Mouse (Mus musculus) gastrocnemius, adult 8-10 months (tissue): Measurements from ENCODE around the gene Pdgfc. TPM values are rescaled to one million over a fixed set of nuclear protein-coding genes. Genes with fewer than 3 reads are reported as not detected.

Experiments
- DNase-seq, 2 experiments: peaks; one replicate each; pipeline ENCODE4 v3.0.0; 2022; ENCODE audit warnings: low spot score in 2 of 2
- total RNA-seq, 4 experiments: library from RNA; stranded (reverse); gene quantifications; 2 replicates each; pipeline ENCODE4 v1.2.4; 2022

Pdgfc gene
- 1 to 10 TPM; 1.1 to 2.1 (median 2.0) TPM for total RNA-seq

- no peak for DNase-seq
These were observed at the start of gene Pdgfc for GRCm38 (mm10) chr3:81036151-81036553. TSS of gene Pdgfc (plus strand) at chr3:81036416.

- no peak for DNase-seq
These were observed 27.0 kb upstream of the Pdgfc start for GRCm38 (mm10) chr3:81009245-81009644.

- no peak for DNase-seq
These were observed 26.3 kb upstream of the Pdgfc start for GRCm38 (mm10) chr3:81009899-81010298.

DNA sequence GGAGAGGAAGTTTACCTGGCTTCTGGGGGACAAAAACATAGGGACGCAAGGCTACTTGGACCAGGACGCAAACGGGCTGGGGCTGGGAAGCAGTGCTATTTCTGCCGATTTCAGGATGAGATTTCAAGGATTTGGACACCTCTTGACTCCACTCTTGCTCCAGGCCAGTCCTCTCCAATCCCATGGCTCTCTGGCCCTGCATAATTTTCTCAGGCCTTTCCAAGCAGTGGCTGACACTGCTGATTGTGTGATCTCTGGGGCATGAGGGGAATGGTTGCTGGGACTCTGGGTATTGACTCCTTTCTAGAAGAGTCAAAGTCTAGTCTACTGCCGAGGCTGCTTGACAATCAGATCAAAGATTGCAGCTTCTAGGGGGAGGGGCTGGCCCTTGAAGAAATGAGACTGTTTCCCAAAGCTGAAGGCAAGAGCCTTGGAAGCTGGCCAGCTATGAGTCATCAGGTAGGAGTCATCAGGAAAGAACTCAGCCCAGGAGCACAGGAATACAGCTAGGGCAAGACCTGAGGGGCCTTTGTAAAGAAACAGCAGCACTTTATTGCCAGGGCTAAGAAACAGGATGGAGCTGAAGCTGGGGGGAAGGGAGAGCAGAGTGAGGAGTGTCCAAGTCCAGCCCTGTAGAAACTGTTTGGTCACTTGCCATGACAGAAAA is 18.7 kb upstream of the Pdgfc start:
- peak; percentile 3 to 9 for DNase-seq

DNA sequence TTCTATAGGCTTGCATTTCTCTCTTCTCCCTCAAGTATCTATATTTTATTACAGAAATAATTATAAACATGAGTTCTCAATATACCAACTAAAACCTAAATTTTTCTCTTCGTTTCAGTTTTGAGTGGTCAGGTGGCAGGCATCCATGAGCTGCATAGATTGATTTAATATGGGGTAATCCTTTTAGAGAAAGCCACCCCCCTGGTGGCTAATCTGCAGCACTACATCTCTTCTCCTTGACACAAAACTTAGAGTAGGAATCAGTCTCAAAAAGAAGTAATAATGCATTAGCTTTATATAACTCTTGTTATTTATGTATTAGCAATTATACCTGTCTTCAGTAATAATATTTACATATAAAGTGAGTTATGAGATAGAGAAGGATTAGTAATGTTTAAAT is 16.2 kb upstream of the Pdgfc start:
- no peak for DNase-seq

DNA sequence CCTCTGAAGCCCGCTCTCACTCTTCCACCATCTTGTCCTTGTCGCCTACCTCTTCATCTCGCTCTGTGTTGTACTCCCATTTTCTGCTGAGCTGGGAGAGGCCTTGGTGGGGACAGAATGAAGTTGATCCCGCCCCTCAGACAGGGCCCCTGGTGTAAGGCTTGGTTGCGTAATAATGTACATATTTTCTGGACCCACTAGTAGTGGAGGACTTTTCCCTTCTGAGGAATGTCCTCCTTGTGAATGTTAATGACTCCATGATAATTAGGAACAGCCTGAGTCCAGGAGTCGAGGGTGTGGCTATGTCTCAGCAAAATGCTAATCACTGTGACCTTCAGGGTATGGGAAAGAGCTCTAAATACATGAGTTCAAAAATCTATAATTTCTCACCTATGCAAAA is 14.4 kb upstream of the Pdgfc start:
- no peak for DNase-seq

DNA sequence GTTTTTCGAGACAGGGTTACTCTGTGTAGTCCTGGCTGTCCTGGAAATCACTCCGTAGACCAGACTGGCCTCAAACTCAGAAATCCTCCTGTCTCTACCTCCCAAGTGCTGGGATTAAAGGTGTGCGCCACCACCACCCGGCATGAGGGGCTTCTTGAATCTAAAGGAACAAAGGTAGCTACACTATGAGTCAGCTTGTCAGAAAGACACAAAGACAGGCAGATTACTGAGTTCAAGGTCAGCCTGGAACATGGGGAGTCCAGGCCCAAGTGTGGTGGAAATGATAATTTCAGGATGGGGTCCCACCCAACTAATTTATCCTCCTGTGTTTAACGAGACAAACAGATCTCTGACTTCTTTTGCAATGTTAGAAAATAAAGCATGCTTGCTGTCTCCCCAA is 13.9 kb upstream of the Pdgfc start:
- DNase-seq, result no peak

DNA sequence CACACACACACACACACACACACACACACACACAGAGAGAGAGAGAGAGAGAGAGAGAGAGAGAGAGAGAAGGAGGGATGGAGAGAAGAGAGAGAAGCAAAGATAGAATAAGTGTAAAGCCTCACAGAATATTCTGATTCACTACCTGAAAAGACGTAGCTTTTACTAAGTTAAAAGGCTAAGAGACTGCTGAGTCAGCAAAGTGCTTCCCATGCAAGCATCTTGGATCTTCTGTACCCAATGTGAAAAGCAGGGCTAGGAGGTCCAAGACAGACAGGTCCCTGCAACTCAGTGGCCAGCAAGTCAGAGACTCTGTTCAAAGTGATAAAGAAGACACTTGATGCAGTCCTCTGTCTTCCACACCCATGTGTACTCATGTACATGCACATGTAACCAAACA is 13.4 kb upstream of the Pdgfc start:
- DNase-seq, result no peak

GRCm38 (mm10) chr3:81023568-81023967 is 12.6 kb upstream of the Pdgfc start:
- no peak for DNase-seq

- no peak for DNase-seq
These were observed 10.5 kb upstream of the Pdgfc start for GRCm38 (mm10) chr3:81025568-81026213.

DNA sequence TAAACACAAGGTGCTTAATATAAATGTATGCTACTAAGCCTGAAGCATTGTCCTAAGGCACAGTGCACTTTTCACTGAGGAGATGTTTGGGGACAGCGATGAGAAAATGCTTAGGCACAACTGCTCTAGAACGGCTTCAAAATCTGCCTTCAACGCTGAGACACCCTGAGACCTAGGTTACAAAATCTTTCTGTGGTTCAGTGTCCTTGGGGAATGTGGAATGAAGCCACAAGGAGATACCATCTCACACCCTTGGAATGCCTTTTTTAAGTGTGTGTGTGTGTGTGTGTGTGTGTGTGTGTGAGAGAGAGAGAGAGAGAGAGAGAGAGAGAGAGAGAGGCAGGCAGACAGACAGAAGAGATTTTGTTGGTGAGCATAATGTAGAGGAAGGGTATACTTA is 7.9 kb upstream of the Pdgfc start:
- DNase-seq, result no peak

DNA sequence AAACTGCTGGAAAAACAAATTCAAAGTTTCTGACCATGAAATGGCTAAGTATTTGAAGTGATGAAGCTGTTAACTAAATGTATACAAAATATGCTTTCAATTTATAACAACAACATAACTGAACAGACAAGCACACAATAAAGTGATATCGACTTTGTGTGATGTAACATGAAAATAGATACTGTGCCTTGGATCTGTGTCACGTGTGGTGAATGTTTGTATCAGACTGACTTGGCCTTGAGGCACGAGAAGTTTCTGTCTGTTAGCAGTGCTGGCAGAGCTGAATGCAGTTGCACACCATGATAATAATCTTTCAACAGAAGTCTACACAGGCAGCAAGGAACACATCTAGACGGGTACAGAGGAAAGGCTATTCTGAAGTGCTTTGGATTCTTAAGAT is 6.9 kb upstream of the Pdgfc start:
- no peak for DNase-seq

DNA sequence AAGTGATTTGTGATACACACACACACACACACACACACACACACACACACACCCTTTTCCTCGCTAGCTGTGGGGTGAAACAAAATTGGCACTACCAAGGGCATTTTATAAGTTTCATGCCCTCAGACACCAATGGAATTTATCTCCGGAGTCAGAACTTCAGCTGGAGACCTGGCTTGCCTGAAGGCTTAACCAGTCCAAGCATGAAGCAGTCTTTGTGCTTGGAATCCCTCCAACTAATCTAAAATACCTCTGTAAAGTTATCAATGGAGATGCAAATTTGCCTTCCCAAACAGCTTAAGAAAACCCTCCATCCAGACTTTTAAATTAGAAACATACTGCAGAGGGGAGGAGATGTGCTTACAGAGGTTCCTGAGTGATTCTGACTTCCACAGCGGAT is 6.3 kb upstream of the Pdgfc start:
- no peak for DNase-seq

DNA sequence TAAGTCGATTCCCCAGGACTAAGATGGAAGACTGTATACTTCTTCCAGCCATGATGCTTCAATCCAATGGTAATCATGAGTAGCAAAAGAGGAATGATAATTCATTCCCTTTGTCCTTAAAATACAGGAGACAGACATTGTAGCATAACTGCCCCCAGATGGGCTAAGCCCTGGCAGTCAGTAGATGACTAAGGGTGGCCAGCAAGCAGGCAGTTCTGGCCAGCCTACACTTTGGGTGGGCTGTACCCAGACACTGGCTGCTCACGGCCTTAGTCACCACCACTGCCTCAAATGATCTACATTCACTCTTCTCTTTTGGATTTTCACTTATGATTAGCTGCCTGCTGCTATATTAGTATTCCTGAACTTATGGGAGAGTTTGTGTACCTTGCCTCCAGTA is 5.9 kb upstream of the Pdgfc start:
- DNase-seq, result no peak

- DNase-seq, result no peak
These were observed 4.2 kb upstream of the Pdgfc start for GRCm38 (mm10) chr3:81032014-81032413.

DNA sequence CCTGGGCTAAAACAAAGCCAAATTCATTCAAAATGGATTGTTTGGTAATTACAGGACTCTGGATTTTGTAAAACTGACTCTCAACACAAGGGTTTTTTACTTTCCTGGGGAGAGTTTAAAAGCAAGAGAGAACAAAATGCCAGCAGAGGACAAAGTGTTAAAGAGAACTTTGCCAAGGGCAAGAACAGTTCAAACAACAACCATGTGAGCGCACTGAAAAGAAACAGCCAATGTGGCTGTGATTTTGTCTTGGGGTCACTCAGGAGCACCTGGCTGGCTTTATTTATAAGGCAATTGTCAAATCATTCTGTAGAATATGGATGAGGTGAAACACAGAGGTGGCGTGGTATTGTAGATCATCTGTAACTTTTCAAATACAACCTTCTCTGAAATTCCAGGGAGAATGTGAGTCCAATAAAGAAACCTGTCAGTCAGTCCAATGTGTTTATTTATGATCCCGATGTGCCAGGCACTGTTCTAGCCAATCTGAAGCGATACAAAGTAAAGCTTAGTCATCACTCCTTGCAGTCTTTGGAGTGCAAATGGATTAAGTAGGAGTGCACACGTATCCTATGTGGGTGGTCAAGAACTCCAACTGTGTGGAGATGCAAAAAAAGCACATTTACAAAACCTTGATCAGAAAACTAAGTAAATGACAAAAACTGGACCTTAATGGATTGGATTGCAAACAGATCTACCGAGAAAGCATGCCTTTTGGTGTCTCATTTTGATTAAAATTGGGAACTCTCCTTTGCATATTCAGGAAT is 1.7 kb upstream of the Pdgfc start:
- DNase-seq, result no peak

DNA sequence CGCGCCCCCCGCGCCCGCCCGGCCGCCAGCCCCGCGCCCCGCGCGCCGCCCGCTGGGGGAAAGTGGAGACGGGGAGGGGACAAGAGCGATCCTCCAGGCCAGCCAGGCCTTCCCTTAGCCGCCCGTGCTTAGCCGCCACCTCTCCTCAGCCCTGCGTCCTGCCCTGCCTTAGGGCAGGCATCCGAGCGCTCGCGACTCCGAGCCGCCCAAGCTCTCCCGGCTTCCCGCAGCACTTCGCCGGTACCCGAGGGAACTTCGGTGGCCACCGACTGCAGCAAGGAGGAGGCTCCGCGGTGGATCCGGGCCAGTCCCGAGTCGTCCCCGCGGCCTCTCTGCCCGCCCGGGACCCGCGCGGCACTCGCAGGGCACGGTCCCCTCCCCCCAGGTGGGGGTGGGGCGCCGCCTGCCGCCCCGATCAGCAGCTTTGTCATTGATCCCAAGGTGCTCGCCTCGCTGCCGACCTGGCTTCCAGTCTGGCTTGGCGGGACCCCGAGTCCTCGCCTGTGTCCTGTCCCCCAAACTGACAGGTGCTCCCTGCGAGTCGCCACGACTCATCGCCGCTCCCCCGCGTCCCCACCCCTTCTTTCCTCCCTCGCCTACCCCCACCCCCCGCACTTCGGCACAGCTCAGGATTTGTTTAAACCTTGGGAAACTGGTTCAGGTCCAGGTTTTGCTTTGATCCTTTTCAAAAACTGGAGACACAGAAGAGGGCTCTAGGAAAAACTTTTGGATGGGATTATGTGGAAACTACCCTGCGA is 517 bp downstream of the Pdgfc start:
- peak; percentile 14 to 21 for DNase-seq

DNA sequence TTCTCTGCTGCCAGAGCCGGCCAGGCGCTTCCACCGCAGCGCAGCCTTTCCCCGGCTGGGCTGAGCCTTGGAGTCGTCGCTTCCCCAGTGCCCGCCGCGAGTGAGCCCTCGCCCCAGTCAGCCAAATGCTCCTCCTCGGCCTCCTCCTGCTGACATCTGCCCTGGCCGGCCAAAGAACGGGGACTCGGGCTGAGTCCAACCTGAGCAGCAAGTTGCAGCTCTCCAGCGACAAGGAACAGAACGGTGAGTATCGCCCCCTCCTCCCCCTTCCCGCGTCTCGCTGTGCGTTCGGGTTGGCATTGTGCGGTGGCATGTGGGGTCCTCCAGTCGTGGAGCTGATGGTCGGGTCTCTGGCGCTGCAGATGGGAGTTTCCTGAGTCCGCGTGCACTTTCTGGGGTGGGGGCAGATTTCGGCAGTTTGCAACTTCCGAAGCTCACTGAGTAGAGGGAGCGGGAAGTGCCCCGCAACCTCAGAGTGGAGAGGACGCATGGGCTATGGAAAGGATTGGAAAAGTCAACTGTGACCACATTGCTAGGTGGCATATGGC is 1.2 kb downstream of the Pdgfc start:
- DNase-seq, result peak in 1 of 2 experiments; percentile 11

GRCm38 (mm10) chr3:81039131-81039653 is 3.0 kb downstream of the Pdgfc start:
- DNase-seq, result peak; percentile 5 to 34

DNA sequence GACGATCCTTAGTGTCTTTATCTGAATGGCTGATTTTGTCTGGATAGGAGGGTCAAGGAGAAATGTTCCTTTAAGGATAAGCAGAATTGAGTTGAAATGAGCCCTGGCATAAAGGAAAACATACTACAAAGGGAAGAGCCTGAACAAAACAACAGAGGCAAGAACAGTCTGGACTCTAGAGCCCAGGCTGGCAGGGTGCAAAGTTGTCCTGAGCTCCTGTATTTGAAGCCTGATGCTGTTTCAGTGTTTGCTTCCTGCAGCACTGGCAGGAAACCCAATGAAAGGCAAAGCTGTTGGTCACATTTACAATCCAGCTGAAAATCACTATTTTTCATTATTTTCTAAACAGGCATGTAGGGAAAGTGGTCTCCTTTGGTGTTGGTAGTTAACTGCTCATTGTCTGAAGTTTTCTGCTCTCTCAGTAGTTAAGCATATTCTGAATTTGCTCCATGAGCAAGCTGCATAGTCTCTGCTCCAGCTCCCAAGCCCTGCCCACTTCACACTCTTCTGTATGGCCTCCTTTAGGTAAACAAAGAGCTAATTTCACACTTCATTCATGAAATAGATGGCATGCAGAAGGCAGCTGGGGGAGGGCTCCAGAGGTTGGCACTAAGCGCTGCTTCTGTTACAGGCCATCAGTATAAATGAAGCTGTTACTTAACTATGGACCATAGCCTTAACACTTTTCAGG is 8.6 kb downstream of the Pdgfc start:
- DNase-seq, result no peak
